Mouse (Mus musculus): ENCODE measurements around the gene Dnajb6. TPM values are rescaled to one million over a fixed set of nuclear protein-coding genes. Genes with fewer than 3 reads are reported as not detected.
"Not testable (repeated sequence)": the region's sequence is repeated elsewhere in the genome, so short reads cannot be mapped to it uniquely, and the experiment has no call there.

Dnajb6 gene
- polyA plus RNA-seq, 1 experiment from 2014 or later = 301 TPM

GRCm38 (mm10) chr5:29721159-29721558 is 14.3 kb upstream of the Dnajb6 start:
- ATAC-seq (no peak), DNase-seq (ENCODE audit: low spot score) (no peak)
- Histone ChIP-seq H3K4me3 (ENCODE audit: low read depth, low read length) (no peak overlapping the region), H3K9ac (ENCODE audit: low read length) (no peak overlapping the region), H3K27ac (ENCODE audit: low read depth, low read length) (no peak overlapping the region), H3K36me3 (ENCODE audit: control insufficient read depth, insufficient read depth, low read length) (no peaks in the 10 kb centered on the region), H3K27me3 (replicated peaks; ENCODE audit: control insufficient read depth, insufficient read depth, low read length) (no peaks in the 10 kb centered on the region), H3K9me3 (replicated peaks; ENCODE audit: control insufficient read depth, low read length) (no peaks in the 10 kb centered on the region), H3K4me2 (ENCODE audit: low read length) (no peak overlapping the region), H3K4me1 (ENCODE audit: control insufficient read depth, insufficient read depth, low read length) (no peaks in the 10 kb centered on the region)
- 6% methylated on average over 1 of the region's 1 CpGs for WGBS

DNA sequence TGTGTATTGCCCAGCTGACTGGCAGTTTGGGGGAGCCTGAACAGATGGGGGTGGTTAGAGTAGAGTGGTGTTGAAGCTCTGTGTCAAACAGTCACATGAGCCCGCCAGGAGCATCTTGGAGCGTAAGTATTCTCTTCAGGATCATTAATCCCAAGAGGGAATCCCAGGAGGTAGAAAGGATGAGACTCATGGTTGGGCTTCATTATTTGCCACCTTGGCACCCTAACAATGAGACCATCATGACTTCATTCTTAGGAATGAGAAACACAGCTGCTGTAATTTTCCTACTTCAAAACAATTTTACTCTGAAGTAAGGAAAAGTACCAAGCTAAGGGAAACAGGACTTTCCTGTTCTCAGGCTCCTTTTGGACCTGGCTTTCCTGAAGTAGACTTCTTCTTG is 10.1 kb upstream of the Dnajb6 start:
- Histone ChIP-seq H3K4me1 (ENCODE audit: control insufficient read depth, insufficient read depth, low read length) (no peaks in the 10 kb centered on the region), H3K4me2 (ENCODE audit: low read length) (no peak overlapping the region), H3K9me3 (replicated peaks; ENCODE audit: control insufficient read depth, low read length) (no peaks in the 10 kb centered on the region), H3K9ac (ENCODE audit: low read length) (no peak overlapping the region), H3K27me3 (replicated peaks; ENCODE audit: control insufficient read depth, insufficient read depth, low read length) (no peaks in the 10 kb centered on the region), H3K27ac (ENCODE audit: low read depth, low read length) (no peak overlapping the region), H3K4me3 (ENCODE audit: low read depth, low read length) (no peak overlapping the region), H3K36me3 (ENCODE audit: control insufficient read depth, insufficient read depth, low read length) (no peaks in the 10 kb centered on the region)
- whole genome bisulfite sequencing = 84% methylated on average over 2 of the region's 2 CpGs
- DNase-seq (ENCODE audit: low spot score) (no peak), ATAC-seq (no peak)

DNA sequence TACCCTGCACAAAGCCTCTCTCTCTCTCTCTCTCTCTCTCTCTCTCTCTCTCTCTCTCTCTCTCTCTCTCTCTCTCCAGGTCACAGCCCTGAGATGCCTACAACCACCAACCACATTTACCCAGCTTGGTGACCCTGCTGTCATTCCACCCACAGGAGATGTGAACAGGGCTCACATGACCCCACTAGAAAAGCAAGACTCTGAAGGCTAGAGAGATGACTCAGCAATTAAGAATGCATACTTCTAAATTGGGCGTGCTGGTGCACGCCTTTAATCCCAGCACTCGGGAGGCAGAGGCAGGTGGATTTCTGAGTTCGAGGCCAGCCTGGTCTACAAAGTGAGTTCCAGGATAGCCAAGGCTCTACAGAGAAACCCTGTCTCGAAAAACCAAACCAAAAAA is 9.4 kb upstream of the Dnajb6 start:
- not testable (repeated sequence) for H3K36me3 ChIP-seq (ENCODE audit: control insufficient read depth, insufficient read depth, low read length); H3K4me1 ChIP-seq (ENCODE audit: control insufficient read depth, insufficient read depth, low read length); H3K9me3 ChIP-seq (replicated peaks; ENCODE audit: control insufficient read depth, low read length); H3K9ac ChIP-seq (ENCODE audit: low read length); H3K4me3 ChIP-seq (ENCODE audit: low read depth, low read length); ATAC-seq; H3K4me2 ChIP-seq (ENCODE audit: low read length); DNase-seq (ENCODE audit: low spot score); H3K27ac ChIP-seq (ENCODE audit: low read depth, low read length); H3K27me3 ChIP-seq (replicated peaks; ENCODE audit: control insufficient read depth, insufficient read depth, low read length)
- 88% methylated on average over 5 of the region's 5 CpGs for WGBS

DNA sequence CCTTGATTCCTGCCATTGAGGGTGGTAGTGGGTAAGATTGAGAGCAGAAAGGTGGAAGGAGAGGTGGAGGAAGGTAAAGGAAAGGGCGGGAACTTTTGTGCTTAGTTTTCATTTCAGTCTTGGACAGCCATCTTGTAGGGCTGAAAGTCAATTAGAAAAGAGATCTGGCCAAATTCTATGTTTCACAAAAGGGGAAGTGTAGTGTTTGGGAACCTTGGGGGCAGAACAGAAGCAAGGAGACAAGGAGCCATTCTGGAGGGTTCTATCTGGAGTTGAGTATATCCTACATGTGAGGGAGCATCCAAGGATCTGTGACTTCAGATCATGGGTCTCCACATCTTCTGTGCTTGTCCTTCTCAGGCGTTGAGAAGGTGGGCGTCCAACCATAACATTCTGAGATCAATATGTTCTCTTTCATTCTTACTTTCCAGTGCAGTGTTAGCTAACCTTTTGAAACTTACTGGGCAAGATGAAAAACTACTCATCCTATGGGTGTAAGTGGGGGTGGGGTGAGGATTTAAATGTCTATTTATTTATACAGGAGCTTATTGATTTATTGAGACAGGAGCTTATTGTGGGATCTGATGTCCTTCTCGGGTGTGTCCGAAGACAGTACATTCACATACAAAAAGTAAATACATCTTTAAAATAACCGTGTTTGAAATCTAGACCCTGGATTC is 517 bp upstream of the Dnajb6 start:
- peak overlapping the region; percentile 79 for H3K4me2 ChIP-seq (ENCODE audit: low read length)
- peaks cover 14% of the 10 kb centered on the region for H3K4me1 ChIP-seq (ENCODE audit: control insufficient read depth, insufficient read depth, low read length)
- WGBS = 63% methylated on average over 6 of the region's 6 CpGs
- H3K36me3 ChIP-seq (ENCODE audit: control insufficient read depth, insufficient read depth, low read length) = no peaks in the 10 kb centered on the region
- H3K27me3 ChIP-seq (replicated peaks; ENCODE audit: control insufficient read depth, insufficient read depth, low read length) = no peaks in the 10 kb centered on the region
- H3K27ac ChIP-seq (ENCODE audit: low read depth, low read length) = peak overlapping the region; percentile 93
- H3K9ac ChIP-seq (ENCODE audit: low read length) = peak overlapping the region; percentile 97
- no peaks in the 10 kb centered on the region for H3K9me3 ChIP-seq (replicated peaks; ENCODE audit: control insufficient read depth, low read length)
- ATAC-seq = no peak
- no peak for DNase-seq (ENCODE audit: low spot score)
- peak overlapping the region; percentile 99 for H3K4me3 ChIP-seq (ENCODE audit: low read depth, low read length)

DNA sequence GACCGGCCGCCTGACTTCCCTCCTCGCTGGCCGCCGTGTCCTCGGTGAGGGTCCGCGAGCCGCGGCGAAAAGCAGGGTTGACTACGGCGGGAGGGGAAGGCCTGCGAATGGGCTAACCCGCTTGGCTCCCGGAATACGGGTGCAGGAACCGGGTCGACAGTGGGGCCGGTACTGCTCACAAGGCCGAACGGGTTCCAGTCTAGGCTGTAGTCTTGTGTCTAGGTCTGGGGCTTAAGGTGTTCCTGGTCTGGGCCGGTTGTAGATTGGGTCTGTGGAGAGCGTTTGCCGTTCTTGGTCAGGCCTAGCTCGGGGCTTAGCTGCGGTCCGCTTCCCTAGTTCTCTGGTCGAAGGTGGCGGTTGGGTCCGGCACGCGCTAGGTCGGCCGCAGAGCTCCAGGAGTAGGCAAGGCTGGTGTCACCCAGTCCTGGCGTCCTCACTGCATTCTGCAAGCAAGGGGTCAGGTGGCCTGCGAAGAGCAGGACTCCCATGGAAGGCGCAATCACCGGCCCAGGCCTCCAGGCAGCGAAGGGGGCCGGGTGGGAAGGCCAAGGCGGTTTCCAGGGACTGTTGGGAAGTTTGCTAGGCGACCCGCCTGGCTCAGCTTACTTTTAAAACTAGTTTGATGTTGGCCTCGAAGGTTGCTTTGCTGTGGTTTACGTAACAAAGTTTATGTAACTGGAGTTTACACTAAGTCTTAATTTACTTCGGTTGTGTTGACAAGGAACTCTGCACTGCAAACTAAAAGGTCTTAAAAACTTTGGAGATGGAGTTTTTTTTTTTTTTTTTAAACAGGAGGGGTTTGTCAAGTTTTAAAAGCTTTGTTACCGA is 799 bp downstream of the Dnajb6 start:
- Histone ChIP-seq H3K36me3 (ENCODE audit: control insufficient read depth, insufficient read depth, low read length) (no peaks in the 10 kb centered on the region), H3K4me2 (ENCODE audit: low read length) (peak overlapping the region; percentile 79), H3K9me3 (replicated peaks; ENCODE audit: control insufficient read depth, low read length) (no peaks in the 10 kb centered on the region), H3K9ac (ENCODE audit: low read length) (peak overlapping the region; percentile 97), H3K27ac (ENCODE audit: low read depth, low read length) (peak overlapping the region; percentile 93), H3K4me3 (ENCODE audit: low read depth, low read length) (peak overlapping the region; percentile 99), H3K4me1 (ENCODE audit: control insufficient read depth, insufficient read depth, low read length) (peaks cover 14% of the 10 kb centered on the region), H3K27me3 (replicated peaks; ENCODE audit: control insufficient read depth, insufficient read depth, low read length) (no peaks in the 10 kb centered on the region)
- DNase-seq (ENCODE audit: low spot score) (no peak), ATAC-seq (peak; percentile 69)
- 1% methylated on average over 48 of the region's 48 CpGs for WGBS

DNA sequence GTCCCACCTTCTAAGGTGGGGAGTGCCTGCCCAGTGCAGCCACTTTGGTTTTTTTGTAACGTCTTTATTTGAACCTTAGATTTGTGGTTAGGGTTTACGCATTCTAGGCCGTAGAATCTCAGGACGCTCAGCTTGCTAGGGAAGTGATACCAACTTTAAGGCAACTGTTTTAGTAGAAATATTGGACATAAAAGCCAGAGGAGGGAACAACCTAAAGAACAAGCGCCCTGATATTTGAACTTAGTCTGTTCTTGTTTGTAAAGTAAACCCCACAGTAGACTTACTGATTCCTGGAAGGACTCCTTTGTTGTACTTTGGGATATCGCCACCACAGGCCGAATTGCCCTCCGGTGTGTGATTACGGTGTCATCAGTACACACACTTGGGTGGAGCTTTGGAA is 1.5 kb downstream of the Dnajb6 start:
- H3K4me1 ChIP-seq (ENCODE audit: control insufficient read depth, insufficient read depth, low read length) = peaks cover 14% of the 10 kb centered on the region
- H3K9ac ChIP-seq (ENCODE audit: low read length) = peak overlapping the region; percentile 97
- no peaks in the 10 kb centered on the region for H3K27me3 ChIP-seq (replicated peaks; ENCODE audit: control insufficient read depth, insufficient read depth, low read length)
- H3K9me3 ChIP-seq (replicated peaks; ENCODE audit: control insufficient read depth, low read length) = no peaks in the 10 kb centered on the region
- no peak for ATAC-seq
- 67% methylated on average over 9 of the region's 9 CpGs for WGBS
- peak overlapping the region; percentile 79 for H3K4me2 ChIP-seq (ENCODE audit: low read length)
- H3K4me3 ChIP-seq (ENCODE audit: low read depth, low read length) = peak overlapping the region; percentile 99
- DNase-seq (ENCODE audit: low spot score) = no peak
- H3K27ac ChIP-seq (ENCODE audit: low read depth, low read length) = no peak overlapping the region
- no peaks in the 10 kb centered on the region for H3K36me3 ChIP-seq (ENCODE audit: control insufficient read depth, insufficient read depth, low read length)

DNA sequence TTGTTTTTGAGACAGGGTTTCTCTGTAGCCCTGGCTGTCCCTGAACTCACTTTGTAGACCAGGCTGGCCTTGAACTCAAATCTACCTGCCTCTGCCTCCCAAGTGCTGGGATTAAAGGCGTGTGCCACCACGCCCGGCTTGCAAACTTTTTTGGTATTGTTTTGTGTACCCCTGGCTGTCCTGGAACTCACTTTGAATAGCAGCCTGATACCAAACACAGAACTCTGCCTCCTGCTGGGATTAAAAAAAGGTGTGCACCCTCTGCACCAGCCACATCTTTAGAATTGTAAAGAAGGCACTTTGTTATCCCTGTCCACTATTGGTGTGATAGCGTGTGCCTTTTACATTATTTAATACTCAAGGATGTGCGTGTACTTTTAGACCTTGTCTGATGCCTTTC is 2.0 kb downstream of the Dnajb6 start:
- no peaks in the 10 kb centered on the region for H3K27me3 ChIP-seq (replicated peaks; ENCODE audit: control insufficient read depth, insufficient read depth, low read length)
- H3K36me3 ChIP-seq (ENCODE audit: control insufficient read depth, insufficient read depth, low read length) = peaks cover 4% of the 10 kb centered on the region; the same call in 1 of the 2 replicates
- H3K9me3 ChIP-seq (replicated peaks; ENCODE audit: control insufficient read depth, low read length) = no peaks in the 10 kb centered on the region
- no peak for DNase-seq (ENCODE audit: low spot score)
- peak overlapping the region; percentile 79 for H3K4me2 ChIP-seq (ENCODE audit: low read length)
- 91% methylated on average over 5 of the region's 5 CpGs for WGBS
- H3K9ac ChIP-seq (ENCODE audit: low read length) = no peak overlapping the region
- ATAC-seq = no peak
- no peak overlapping the region; the same call in 1 of the 2 replicates for H3K4me3 ChIP-seq (ENCODE audit: low read depth, low read length)
- H3K4me1 ChIP-seq (ENCODE audit: control insufficient read depth, insufficient read depth, low read length) = peaks cover 14% of the 10 kb centered on the region
- H3K27ac ChIP-seq (ENCODE audit: low read depth, low read length) = no peak overlapping the region

DNA sequence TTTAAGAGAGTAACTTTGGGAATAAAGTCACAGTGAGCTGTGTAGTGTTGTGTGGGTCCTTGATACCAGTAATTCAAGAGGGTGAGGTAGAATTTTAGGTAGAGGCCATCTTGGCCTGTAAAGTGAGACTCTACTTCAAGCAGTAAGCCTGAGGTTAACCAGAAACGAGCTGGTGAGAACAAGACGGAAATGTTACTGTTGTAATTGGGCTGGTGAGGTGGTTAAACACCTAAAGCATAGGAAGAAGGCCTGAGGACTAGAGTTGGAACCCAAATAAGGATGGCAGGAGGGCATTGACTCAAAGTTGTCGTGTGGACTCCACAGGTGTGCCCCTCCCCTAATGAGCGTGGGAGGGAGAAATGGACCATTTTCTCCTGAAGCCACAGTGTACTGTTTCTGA is 2.6 kb downstream of the Dnajb6 start:
- peaks cover 14% of the 10 kb centered on the region for H3K4me1 ChIP-seq (ENCODE audit: control insufficient read depth, insufficient read depth, low read length)
- no peak overlapping the region for H3K4me2 ChIP-seq (ENCODE audit: low read length)
- no peak for ATAC-seq
- no peak for DNase-seq (ENCODE audit: low spot score)
- no peak overlapping the region for H3K9ac ChIP-seq (ENCODE audit: low read length)
- WGBS = 81% methylated on average over 4 of the region's 4 CpGs
- H3K36me3 ChIP-seq (ENCODE audit: control insufficient read depth, insufficient read depth, low read length) = peaks cover 7% of the 10 kb centered on the region; the same call in 1 of the 2 replicates
- H3K9me3 ChIP-seq (replicated peaks; ENCODE audit: control insufficient read depth, low read length) = no peaks in the 10 kb centered on the region
- H3K27me3 ChIP-seq (replicated peaks; ENCODE audit: control insufficient read depth, insufficient read depth, low read length) = no peaks in the 10 kb centered on the region
- H3K27ac ChIP-seq (ENCODE audit: low read depth, low read length) = no peak overlapping the region
- H3K4me3 ChIP-seq (ENCODE audit: low read depth, low read length) = no peak overlapping the region

DNA sequence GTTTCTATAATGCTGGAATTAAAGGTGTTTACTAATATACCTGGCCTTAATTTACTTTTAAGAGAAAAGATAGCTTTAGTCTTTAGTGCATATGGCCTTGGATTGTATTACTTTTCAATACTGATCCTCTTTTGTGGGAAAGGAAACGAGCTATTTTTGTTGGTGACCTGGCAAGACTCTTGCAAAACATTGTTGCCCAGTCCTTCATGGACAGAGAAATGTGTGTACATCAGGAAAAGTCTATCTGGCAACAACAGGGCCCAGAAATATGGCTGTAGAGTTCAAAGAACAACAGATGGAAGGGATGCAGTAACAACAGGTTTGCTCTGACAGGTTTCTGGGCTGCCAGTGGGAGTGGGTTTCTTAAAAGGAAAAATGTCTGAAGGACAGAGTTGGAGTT is 5.2 kb downstream of the Dnajb6 start:
- no peak overlapping the region for H3K4me3 ChIP-seq (ENCODE audit: low read depth, low read length)
- WGBS = 83% methylated on average over 1 of the region's 1 CpGs
- no peaks in the 10 kb centered on the region for H3K27me3 ChIP-seq (replicated peaks; ENCODE audit: control insufficient read depth, insufficient read depth, low read length)
- ATAC-seq (no peak), DNase-seq (ENCODE audit: low spot score) (no peak)
- H3K9me3 ChIP-seq (replicated peaks; ENCODE audit: control insufficient read depth, low read length) = no peaks in the 10 kb centered on the region
- H3K9ac ChIP-seq (ENCODE audit: low read length) = no peak overlapping the region
- H3K36me3 ChIP-seq (ENCODE audit: control insufficient read depth, insufficient read depth, low read length) = peaks cover 7% of the 10 kb centered on the region; the same call in 1 of the 2 replicates
- peaks cover 9% of the 10 kb centered on the region for H3K4me1 ChIP-seq (ENCODE audit: control insufficient read depth, insufficient read depth, low read length)
- no peak overlapping the region for H3K4me2 ChIP-seq (ENCODE audit: low read length)
- H3K27ac ChIP-seq (ENCODE audit: low read depth, low read length) = no peak overlapping the region

All from forebrain, embryonic 14.5 days (tissue).